Mouse (Mus musculus) lung, embryonic 14.5 days (tissue): Measurements from ENCODE around the gene Prkra. TPM values are rescaled to one million over a fixed set of nuclear protein-coding genes. Genes with fewer than 3 reads are reported as not detected.
A peak's percentile ranks its signal among the peaks of the same experiment; 100 is the strongest.

ENCODE experiments used
- ATAC-seq: fragments of 200-750 bp; cut with Nextera tagmentation; 2 replicates; pipeline ENCODE4 v1.8.0; 2017; ENCODE audit warnings: mild to moderate bottlenecking, moderate TSS enrichment, moderate library complexity; ENCODE audit not compliant: insufficient read depth
- DNase-seq: peaks from one replicate; pipeline ENCODE4 v3.0.0-alpha.2; 2015
- H3K27ac ChIP-seq: fragments of 300-500 bp; sonication (generic); 2 replicates; pipeline ENCODE4 v1.5.1; 2014; ENCODE audit warnings: low read depth, mild to moderate bottlenecking, moderate library complexity
- H3K27me3 ChIP-seq: fragments of 300-500 bp; sonication (generic); 2 replicates; pipeline ENCODE4 v1.6.1; 2014; ENCODE audit warnings: low read length, control low read depth; ENCODE audit not compliant: insufficient read depth
- H3K36me3 ChIP-seq: fragments of 300-500 bp; sonication (generic); 2 replicates; pipeline ENCODE4 v1.6.1; 2014; ENCODE audit warnings: control low read depth; ENCODE audit not compliant: insufficient read depth
- H3K4me1 ChIP-seq: fragments of 300-500 bp; sonication (generic); 2 replicates; pipeline ENCODE4 v1.6.1; 2014; ENCODE audit warnings: antibody characterized with exemption, control low read depth; ENCODE audit not compliant: insufficient read depth
- H3K4me2 ChIP-seq: fragments of 300-500 bp; sonication (generic); 2 replicates; pipeline ENCODE4 v1.6.1; 2014; ENCODE audit warnings: mild to moderate bottlenecking
- H3K4me3 ChIP-seq: fragments of 300-500 bp; sonication (generic); 2 replicates; pipeline ENCODE4 v1.5.1; 2014; ENCODE audit warnings: low read depth, low read length
- H3K9ac ChIP-seq: fragments of 300-500 bp; sonication (generic); 2 replicates; pipeline ENCODE4 v1.6.1; 2014
- H3K9me3 ChIP-seq: fragments of 300-500 bp; sonication (generic); 2 replicates; pipeline ENCODE4 v1.6.1; 2016; ENCODE audit warnings: low read depth, low read length, control low read depth
- CTCF ChIP-seq: IDR thresholded peaks from 2 replicates; pipeline ENCODE4 v1.5.1; 2016; ENCODE audit warnings: antibody characterized with exemption, low read depth
- WGBS: fragments of 180-500 bp; shearing (Covaris S2); extraction: QIAGEN DNeasy Blood & Tissue Kit; methylation state at CpG from one replicate; pipeline ENCODE4 v1.1.7; 2014; 5-methylcytosine and 5-hydroxymethylcytosine counted together
- polyA plus RNA-seq: library from polyadenylated mRNA; unstranded; fragments of >200 nt; fragmentation: Nextera tagmentation; extraction: Ambion mirVana; gene quantifications from 2 replicates; pipeline ENCODE4 v1.2.1, GENCODE M21; 2014

Prkra gene
- polyA plus RNA-seq, 1 experiment from 2014 or later, result 77.3 TPM

GRCm38 (mm10) chr2:76682301-76682700 is 34.5 kb upstream of the Prkra start:
- TF ChIP-seq CTCF, result no peak
- Histone ChIP-seq H3K27me3 (no peaks in the 10 kb centered on the region), H3K9me3 (no peaks in the 10 kb centered on the region), H3K4me1 (no peaks in the 10 kb centered on the region), H3K9ac (no peak overlapping the region), H3K4me3 (no peak overlapping the region), H3K4me2 (no peak overlapping the region), H3K27ac (no peak overlapping the region), H3K36me3 (peaks cover 55% of the 10 kb centered on the region)
- ATAC-seq (no peak), DNase-seq (no peak)
- WGBS, result 83% methylated on average over 8 of the region's 8 CpGs

DNA sequence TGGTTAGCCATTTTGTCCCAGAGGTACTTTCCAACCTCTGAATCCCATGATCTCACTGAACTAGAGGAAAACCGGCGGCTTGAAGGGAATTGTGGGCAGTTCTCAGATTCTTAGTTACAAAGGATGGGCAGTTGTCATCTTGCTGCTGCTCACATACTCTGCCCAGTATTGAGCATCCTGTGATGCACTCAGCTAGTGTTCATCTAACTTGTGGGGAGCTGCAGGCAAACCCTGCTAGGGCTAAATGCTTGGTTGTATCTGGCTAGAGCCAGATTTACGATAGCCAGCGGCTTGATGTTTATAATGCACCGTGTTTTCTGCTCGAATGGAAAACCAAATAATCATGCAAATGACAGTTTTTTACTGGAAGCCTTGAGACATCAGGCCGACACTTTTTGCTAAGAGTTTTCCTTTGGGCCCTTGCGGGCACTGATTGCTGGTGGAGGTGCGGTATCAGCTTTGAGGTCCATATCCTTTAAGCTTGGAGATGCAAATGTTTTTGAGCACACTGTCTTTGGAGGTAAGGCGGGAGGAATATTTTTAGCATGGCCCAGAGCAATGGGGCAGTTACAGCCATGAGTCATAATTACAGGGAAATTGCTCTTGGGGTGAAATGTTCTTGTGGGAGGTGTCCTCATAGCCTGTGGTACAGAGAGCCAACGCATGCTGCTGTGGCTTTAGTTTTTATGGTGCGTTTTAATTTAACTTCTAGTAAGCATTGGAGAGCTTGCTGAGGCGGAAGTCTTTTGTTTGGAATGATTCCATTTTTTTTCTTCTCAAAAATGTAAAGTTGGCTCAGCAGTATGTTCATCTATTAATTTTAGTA is 28.8 kb upstream of the Prkra start:
- H3K4me2 ChIP-seq, result peak overlapping the region; percentile 69
- no peak for ATAC-seq
- H3K27ac ChIP-seq, result no peak overlapping the region
- no peaks in the 10 kb centered on the region for H3K9me3 ChIP-seq
- peak overlapping the region; percentile 89 for H3K4me3 ChIP-seq
- WGBS, result 56% methylated on average over 13 of the region's 13 CpGs
- TF ChIP-seq CTCF, result no peak
- H3K9ac ChIP-seq, result peak overlapping the region; percentile 82
- peaks cover 3% of the 10 kb centered on the region for H3K36me3 ChIP-seq
- peak; percentile 31 for DNase-seq
- H3K27me3 ChIP-seq, result no peaks in the 10 kb centered on the region
- no peaks in the 10 kb centered on the region for H3K4me1 ChIP-seq

DNA sequence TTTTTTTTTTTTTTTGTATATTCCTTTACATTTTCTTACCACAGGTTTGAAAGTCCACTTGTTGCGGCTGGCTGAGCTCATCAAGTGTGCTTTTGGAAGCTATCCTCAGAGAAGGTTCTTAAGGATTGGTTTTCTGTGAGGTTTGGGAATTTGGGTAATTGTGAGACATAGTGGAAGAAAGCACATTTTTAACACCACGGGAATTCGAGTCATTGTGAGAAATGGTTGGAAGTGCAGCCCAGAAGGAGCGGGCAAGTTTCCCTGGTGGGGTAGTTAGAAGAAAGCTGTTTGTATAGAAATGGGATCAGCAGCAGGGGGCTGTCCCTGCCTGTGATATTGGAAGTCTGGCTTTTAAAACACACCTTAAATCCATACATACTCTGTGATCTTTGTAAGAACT is 28.1 kb upstream of the Prkra start:
- no peak overlapping the region for H3K27ac ChIP-seq
- ATAC-seq (no peak), DNase-seq (peak; percentile 14)
- TF ChIP-seq CTCF, result no peak
- H3K36me3 ChIP-seq, result no peaks in the 10 kb centered on the region; the same call in 1 of the 2 replicates
- H3K4me2 ChIP-seq, result peak overlapping the region; percentile 69
- WGBS, result 8% methylated on average over 4 of the region's 4 CpGs
- H3K4me3 ChIP-seq, result peak overlapping the region; percentile 89
- H3K9me3 ChIP-seq, result no peaks in the 10 kb centered on the region
- H3K9ac ChIP-seq, result peak overlapping the region; percentile 82
- H3K27me3 ChIP-seq, result no peaks in the 10 kb centered on the region
- H3K4me1 ChIP-seq, result no peaks in the 10 kb centered on the region

GRCm38 (mm10) chr2:76675451-76675850 is 27.6 kb upstream of the Prkra start:
- TF ChIP-seq CTCF, result no peak
- H3K9ac ChIP-seq, result peak overlapping the region; percentile 82
- under 1% methylated on average over 41 of the region's 44 CpGs for WGBS
- H3K27me3 ChIP-seq, result no peaks in the 10 kb centered on the region
- H3K4me2 ChIP-seq, result peak overlapping the region; percentile 69
- H3K36me3 ChIP-seq, result no peaks in the 10 kb centered on the region
- no peaks in the 10 kb centered on the region for H3K4me1 ChIP-seq
- DNase-seq (peak; percentile 42), ATAC-seq (peak; percentile 47)
- H3K4me3 ChIP-seq, result peak overlapping the region; percentile 89
- no peaks in the 10 kb centered on the region for H3K9me3 ChIP-seq
- H3K27ac ChIP-seq, result peak overlapping the region; percentile 83

DNA sequence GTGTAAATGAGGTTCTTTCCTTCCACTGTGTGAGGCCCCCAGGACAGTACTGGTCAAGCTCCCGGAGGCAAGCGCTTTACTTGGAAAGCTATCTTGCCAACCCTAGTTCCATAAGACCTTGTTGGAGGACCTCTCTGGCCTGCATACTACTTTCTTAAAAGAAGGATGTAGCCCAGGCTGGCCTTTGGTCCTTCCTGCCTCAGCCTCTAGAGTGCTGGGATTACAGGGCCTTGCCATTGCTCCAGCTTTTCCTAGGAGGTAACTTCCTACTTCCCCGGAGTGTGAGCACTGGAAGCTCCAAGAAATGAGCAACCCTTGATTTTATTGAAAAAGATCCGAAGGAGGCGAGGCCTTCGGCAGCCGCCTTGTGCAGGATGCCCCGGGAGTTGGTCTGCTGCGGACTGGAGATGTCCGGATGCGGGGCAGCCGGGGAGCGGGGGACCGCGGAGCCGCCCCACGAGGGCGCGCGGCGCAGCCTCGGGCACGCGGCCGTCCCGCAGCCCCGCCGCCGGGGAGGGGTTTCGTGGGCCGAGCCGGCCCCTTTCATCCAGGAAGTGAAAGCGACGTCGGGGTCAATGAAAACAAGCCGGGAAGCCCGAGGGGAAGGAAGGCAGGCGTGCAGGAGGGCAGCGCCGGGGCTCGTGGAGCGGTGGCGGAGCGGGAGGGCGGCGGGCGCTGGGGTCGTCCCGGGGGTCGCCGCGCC is 27.1 kb upstream of the Prkra start, which contains the start of gene Plekha3:
Plekha3 (plus strand) TSS at position 557 of the 703 bp plus-strand sequence.
- Histone ChIP-seq H3K9me3 (no peaks in the 10 kb centered on the region), H3K4me1 (no peaks in the 10 kb centered on the region), H3K9ac (peak within 1 kb of the TSS; percentile 82), H3K27ac (peak within 1 kb of the TSS; percentile 83), H3K36me3 (no peaks in the 10 kb centered on the region), H3K4me3 (peak within 1 kb of the TSS; percentile 89), H3K4me2 (peak within 1 kb of the TSS; percentile 69), H3K27me3 (no peaks in the 10 kb centered on the region)
- TF ChIP-seq CTCF, result no peak
- peak; percentile 80 for ATAC-seq
- peak; percentile 92 for DNase-seq
- WGBS, result 4% methylated on average over 50 of the region's 52 CpGs

DNA sequence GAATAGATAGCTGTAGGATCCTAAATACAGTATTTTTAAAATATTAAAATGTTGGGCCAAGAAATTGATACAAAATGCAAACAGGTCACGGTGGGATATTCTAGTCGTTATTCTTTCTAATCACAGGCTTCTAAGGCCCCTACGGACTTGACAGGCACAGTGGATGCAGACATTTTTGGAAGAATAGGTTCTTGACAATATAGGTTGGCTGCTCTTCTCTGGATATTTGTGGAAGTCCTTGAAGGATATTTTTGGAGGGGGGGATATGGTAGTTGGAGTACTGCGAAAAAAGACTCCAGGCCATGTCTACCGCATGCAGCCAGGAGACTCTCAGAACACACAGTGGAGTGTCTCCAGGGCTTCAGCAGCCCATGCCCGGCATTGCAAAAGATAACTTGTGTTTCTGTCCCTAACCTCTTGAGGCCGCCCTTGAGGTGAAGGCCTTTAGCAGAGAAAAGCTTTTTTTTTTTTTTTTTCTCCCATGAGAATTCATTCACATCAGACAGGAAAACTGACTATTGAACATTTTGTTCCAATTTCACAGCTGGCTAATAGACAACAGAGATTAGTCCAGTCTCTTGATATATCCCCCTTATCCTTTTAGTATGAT is 25.8 kb upstream of the Prkra start:
- DNase-seq, result peak; percentile 67
- ATAC-seq, result no peak
- peak overlapping the region; percentile 57 for H3K4me3 ChIP-seq
- H3K4me2 ChIP-seq, result peak overlapping the region; percentile 83
- WGBS, result 43% methylated on average over 7 of the region's 7 CpGs
- no peak overlapping the region for H3K9ac ChIP-seq
- H3K27ac ChIP-seq, result peak overlapping the region; percentile 91; the same call in 1 of the 2 replicates
- peak; percentile 30; the same call in 1 of the 2 replicates for TF ChIP-seq CTCF
- no peaks in the 10 kb centered on the region for H3K9me3 ChIP-seq
- no peaks in the 10 kb centered on the region for H3K4me1 ChIP-seq
- 0 out of 2 replicates have a peak, but pooled peaks cover 6% of the 10 kb centered on the region for H3K36me3 ChIP-seq
- no peaks in the 10 kb centered on the region for H3K27me3 ChIP-seq
